Mouse (Mus musculus) gastrocnemius, postnatal 14 days (tissue): Measurements from ENCODE around the gene Arx. TPM values are rescaled to one million over a fixed set of nuclear protein-coding genes. Genes with fewer than 3 reads are reported as not detected.

Experiments
- DNase-seq: peaks from one replicate; pipeline ENCODE4 v3.0.0; 2021; ENCODE audit warnings: mixed read lengths
- intact Hi-C: fragments of 180-260 bp; cut with DNase I; formaldehyde crosslinking; loops from one replicate; pipeline ENCODE4 v1.15.1; 2025; ENCODE audit warnings: low total_unique reads
- total RNA-seq, 2 experiments: library from RNA; stranded (reverse); gene quantifications; 2 replicates each; pipeline ENCODE4 v1.2.3; 2021

Arx gene
- total RNA-seq, 2 experiments from 2014 or later = 0.29 to 0.49 TPM

GRCm38 (mm10) chrX:93317577-93317976, 31.3 kb downstream of the Arx start:
- intact Hi-C loops = no loop called here
- no peak for DNase-seq

DNA sequence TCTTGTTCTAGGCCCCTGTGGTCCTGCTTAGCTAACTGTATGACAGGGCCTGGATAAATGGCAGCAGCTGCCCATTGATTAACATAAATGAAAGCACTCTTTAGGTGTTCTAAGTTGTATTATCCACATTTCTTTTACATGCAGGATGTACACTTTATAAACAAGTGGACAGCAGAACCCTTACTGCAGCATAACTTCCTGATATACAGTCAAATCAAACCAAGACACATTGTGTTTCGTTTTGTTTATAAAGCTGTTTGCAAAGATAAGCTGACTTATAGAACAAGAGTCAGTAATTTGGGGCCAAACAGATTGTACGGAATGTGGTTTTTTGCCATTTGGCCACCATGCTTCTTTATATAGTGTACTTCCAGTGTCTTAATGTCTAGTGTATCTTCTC, 33.7 kb downstream of the Arx start:
- intact Hi-C loops = no loop called here
- DNase-seq = no peak

GRCm38 (mm10) chrX:93321336-93321735, 35.1 kb downstream of the Arx start:
- no peak for DNase-seq
- intact Hi-C loops = no loop called here
